Mouse (Mus musculus) stomach, postnatal 0 days (tissue): ENCODE data around the gene Borcs7. TPM values are rescaled to one million over a fixed set of nuclear protein-coding genes. Genes with fewer than 3 reads are reported as not detected.

ENCODE experiments used
- ATAC-seq: fragments of 200-750 bp; cut with Nextera tagmentation; 2 replicates; pipeline ENCODE4 v1.8.0; 2017; ENCODE audit not compliant: low FRiP score, low TSS enrichment
- DNase-seq: peaks from one replicate; pipeline ENCODE4 v3.0.0-alpha.2; 2016; ENCODE audit warnings: low spot score
- H3K27ac ChIP-seq: fragments of 300-500 bp; sonication (generic); replicated peaks from 2 replicates; pipeline ENCODE4 v1.5.1; 2014; ENCODE audit warnings: mild to moderate bottlenecking, control low read depth
- H3K27me3 ChIP-seq: fragments of 300-500 bp; sonication (generic); 2 replicates; pipeline ENCODE4 v1.6.1; 2014; ENCODE audit warnings: low read length; ENCODE audit not compliant: control insufficient read depth, insufficient read depth
- H3K36me3 ChIP-seq: fragments of 300-500 bp; sonication (generic); 2 replicates; pipeline ENCODE4 v1.6.1; 2014; ENCODE audit warnings: low read length, mixed read lengths; ENCODE audit not compliant: control insufficient read depth, insufficient read depth
- H3K4me1 ChIP-seq: fragments of 300-500 bp; sonication (generic); replicated peaks from 2 replicates; pipeline ENCODE4 v1.6.1; 2014; ENCODE audit warnings: antibody characterized with exemption; ENCODE audit not compliant: control insufficient read depth, insufficient read depth
- H3K4me2 ChIP-seq: fragments of 300-500 bp; sonication (generic); replicated peaks from 2 replicates; pipeline ENCODE4 v1.6.1; 2014; ENCODE audit warnings: low read depth, mild to moderate bottlenecking, control low read depth, moderate library complexity
- H3K4me3 ChIP-seq: fragments of 300-500 bp; sonication (generic); 2 replicates; pipeline ENCODE4 v1.5.1; 2014; ENCODE audit warnings: low read depth, low read length, control low read depth
- H3K9ac ChIP-seq: fragments of 300-500 bp; sonication (generic); 2 replicates; pipeline ENCODE4 v1.6.1; 2014; ENCODE audit warnings: mild to moderate bottlenecking, low read length, control low read depth, mixed read lengths
- H3K9me3 ChIP-seq: fragments of 300-500 bp; sonication (generic); 2 replicates; pipeline ENCODE4 v1.6.1; 2016; ENCODE audit warnings: low read length; ENCODE audit not compliant: control insufficient read depth
- CTCF ChIP-seq: IDR thresholded peaks from 2 replicates; pipeline ENCODE4 v1.5.1; 2016; ENCODE audit warnings: antibody characterized with exemption, low read depth, mild to moderate bottlenecking, moderate library complexity
- EP300 ChIP-seq: optimal IDR thresholded peaks from 2 replicates; pipeline ENCODE3; 2016; ENCODE audit warnings: antibody characterized with exemption
- WGBS: fragments of 180-500 bp; shearing (Covaris S2); extraction: QIAGEN DNeasy Blood & Tissue Kit; methylation state at CpG from one replicate; pipeline ENCODE4 v1.1.7; 2014; 5-methylcytosine and 5-hydroxymethylcytosine counted together
- polyA plus RNA-seq: library from polyadenylated mRNA; unstranded; fragments of >200 nt; fragmentation: Nextera tagmentation; extraction: Ambion mirVana; gene quantifications from 2 replicates; pipeline ENCODE4 v1.2.1, GENCODE M21; 2015

The Borcs7 gene
- 15.6 and 17.0 TPM in 2 replicates for polyA plus RNA-seq

DNA sequence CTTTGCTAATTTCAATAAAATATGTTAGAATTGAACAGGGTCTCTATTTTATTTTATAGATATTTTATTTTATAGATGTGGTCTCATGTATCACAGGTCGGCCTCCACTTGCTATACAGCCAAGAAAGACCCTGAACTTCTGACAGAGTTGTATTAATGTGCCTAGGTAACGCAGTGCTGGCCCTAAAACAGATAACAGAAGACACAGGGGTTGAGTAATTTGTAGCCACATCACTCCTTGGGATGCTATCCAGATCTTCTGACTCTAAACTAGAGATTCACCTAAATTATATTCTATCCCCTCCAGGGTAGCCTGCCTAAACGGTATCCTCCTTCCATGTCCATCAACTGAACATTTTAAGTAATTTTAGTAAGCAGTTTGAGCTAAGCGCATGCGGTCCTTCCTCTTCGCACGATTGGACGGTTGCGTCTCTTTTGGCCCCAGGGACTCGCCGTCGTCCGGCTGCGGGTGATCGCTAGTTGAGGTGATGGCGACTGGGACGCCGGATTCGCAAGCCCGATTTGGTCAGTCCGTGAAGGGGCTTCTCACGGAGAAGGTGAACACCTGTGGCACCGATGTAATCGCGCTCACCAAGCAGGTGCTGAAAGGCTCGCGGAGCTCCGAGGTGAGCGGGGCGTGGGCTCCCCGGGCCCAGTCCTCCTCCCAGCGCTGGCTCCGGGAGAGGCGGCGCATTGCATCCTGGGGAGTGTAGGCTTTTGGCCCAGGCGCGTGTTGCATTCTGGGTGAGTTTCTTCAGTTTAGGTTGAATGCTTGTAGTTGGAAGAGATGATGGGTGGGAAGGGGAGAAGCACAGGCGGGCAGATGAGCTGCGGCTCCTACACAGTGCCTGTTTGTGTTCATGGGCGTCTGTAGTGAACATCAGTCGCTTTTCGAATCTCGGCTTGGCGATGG, at the start of gene Borcs7:
TSS of gene Borcs7 (plus strand) at position 447 of the 913 bp plus-strand sequence.
- DNase-seq: peak; percentile 86
- no peaks in the 10 kb centered on the region for H3K9me3 ChIP-seq
- H3K4me1 ChIP-seq: no peaks in the 10 kb centered on the region
- no peaks in the 10 kb centered on the region for H3K36me3 ChIP-seq
- ATAC-seq: peak; percentile 93
- peak within 1 kb of the TSS; percentile 59 for H3K4me2 ChIP-seq
- no peaks in the 10 kb centered on the region for H3K27me3 ChIP-seq
- peak within 1 kb of the TSS; percentile 72 for H3K4me3 ChIP-seq
- WGBS: 3% methylated on average over 44 of the region's 44 CpGs
- H3K9ac ChIP-seq: peak within 1 kb of the TSS; percentile 87
- TF ChIP-seq EP300 (no peak), CTCF (no peak)
- H3K27ac ChIP-seq: peak within 1 kb of the TSS; percentile 78

DNA sequence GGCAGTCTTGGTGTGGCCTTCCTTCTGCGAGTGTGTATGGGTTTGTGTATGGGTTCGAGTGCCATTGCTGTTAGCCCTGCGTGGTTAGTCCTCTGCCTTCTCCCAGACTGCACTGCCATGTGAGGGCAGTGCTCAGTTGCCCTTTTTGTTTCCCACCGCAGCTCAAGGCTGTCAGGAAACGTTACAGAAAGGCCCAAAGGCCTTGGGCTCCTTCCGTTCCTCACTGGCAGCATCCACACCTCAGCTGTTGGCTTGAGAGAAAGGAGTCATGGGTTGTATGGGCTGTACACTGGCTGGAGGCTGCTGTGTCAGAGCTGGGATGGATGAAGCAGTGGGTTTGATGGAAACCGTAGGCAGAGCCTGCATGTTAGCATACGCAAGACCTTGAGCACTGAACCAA, 48.9 kb upstream of the Borcs7 start:
- Histone ChIP-seq H3K4me2 (no peak overlapping the region), H3K36me3 (no peaks in the 10 kb centered on the region; the same call in 1 of the 2 replicates), H3K9ac (no peak overlapping the region), H3K4me1 (peaks cover 31% of the 10 kb centered on the region), H3K9me3 (no peaks in the 10 kb centered on the region), H3K27ac (peak overlapping the region; percentile 94; the same call in 1 of the 2 replicates), H3K4me3 (no peak overlapping the region), H3K27me3 (no peaks in the 10 kb centered on the region)
- DNase-seq: no peak
- TF ChIP-seq EP300 (no peak), CTCF (no peak)
- ATAC-seq: no peak
- WGBS: 76% methylated on average over 8 of the region's 8 CpGs

GRCm38 (mm10) chr19:46641420-46642085, 48.2 kb upstream of the Borcs7 start:
- Histone ChIP-seq H3K36me3 (peaks cover 4% of the 10 kb centered on the region; the same call in 1 of the 2 replicates), H3K27me3 (no peaks in the 10 kb centered on the region), H3K4me1 (peaks cover 31% of the 10 kb centered on the region), H3K4me2 (peak overlapping the region; percentile 44), H3K27ac (peak overlapping the region; percentile 94), H3K4me3 (no peak overlapping the region; the same call in 1 of the 2 replicates), H3K9me3 (no peaks in the 10 kb centered on the region), H3K9ac (peak overlapping the region; percentile 18; the same call in 1 of the 2 replicates)
- WGBS: 24% methylated on average over 19 of the region's 19 CpGs
- DNase-seq (peak; percentile 82), ATAC-seq (peak; percentile 32; the same call in 1 of the 2 replicates)
- TF ChIP-seq EP300 (no peak), CTCF (no peak)

DNA sequence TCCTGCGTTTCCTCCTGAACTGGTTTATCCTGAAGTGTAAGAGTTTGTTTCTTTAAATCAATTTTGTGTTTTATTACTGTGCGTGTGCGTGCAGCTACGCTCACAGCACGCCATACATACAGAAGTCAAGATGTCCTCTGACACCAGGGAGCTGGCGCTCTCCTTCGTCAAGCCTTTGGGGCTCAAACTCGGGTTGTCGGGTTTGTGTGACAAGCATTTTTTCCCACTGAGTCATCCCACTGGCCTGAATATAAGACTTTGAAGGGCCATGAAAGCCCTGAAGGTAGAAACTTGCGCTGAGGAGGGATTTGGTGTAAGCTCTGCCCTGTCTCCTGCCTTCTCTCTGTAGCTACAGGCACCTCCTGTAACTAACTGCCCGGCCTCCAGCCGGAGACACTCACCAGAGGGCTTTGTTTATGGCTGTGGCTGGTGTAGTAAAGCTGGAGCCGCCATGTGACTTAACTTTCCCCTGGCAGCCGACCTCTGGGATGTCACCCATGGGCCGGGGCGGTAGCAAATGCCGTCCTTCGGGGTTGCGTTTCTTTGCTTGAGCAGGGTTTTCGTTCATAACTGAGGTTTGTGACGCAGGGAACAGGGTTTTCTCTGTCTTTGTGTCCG, 47.5 kb upstream of the Borcs7 start:
- peak; percentile 28; the same call in 1 of the 2 replicates for ATAC-seq
- H3K9me3 ChIP-seq: no peaks in the 10 kb centered on the region
- no peak for DNase-seq
- WGBS: 22% methylated on average over 22 of the region's 22 CpGs
- TF ChIP-seq CTCF (peak; percentile 31; the same call in 1 of the 2 replicates), EP300 (peak; percentile 57)
- H3K27me3 ChIP-seq: no peaks in the 10 kb centered on the region
- H3K27ac ChIP-seq: peak overlapping the region; percentile 94
- H3K4me1 ChIP-seq: peaks cover 31% of the 10 kb centered on the region
- peak overlapping the region; percentile 53 for H3K9ac ChIP-seq
- peaks cover 4% of the 10 kb centered on the region; the same call in 1 of the 2 replicates for H3K36me3 ChIP-seq
- peak overlapping the region; percentile 44 for H3K4me2 ChIP-seq
- no peak overlapping the region; the same call in 1 of the 2 replicates for H3K4me3 ChIP-seq

DNA sequence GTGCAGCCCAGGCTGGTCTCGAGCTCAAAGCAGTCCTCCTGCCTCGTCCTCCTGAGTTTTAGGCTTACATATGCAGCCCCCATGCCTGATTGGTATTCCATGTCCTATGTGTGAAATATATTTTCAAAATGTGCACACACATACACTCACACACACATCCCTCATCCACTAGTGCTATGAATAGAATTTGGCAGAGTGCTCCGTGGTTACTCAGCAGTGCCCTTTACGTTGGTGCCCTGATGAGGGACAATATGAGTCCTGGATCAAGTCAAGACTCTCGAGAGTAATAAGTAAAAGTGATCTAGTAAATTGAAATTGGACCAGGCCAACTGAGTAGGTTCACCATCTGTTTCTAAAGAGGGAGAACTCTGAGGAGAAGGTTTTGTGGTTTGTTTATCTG, 46.5 kb upstream of the Borcs7 start:
- Histone ChIP-seq H3K4me1 (peaks cover 31% of the 10 kb centered on the region), H3K27ac (peak overlapping the region; percentile 94), H3K9me3 (no peaks in the 10 kb centered on the region), H3K4me2 (no peak overlapping the region), H3K9ac (peak overlapping the region; percentile 18; the same call in 1 of the 2 replicates), H3K4me3 (no peak overlapping the region), H3K27me3 (no peaks in the 10 kb centered on the region), H3K36me3 (peaks cover 4% of the 10 kb centered on the region; the same call in 1 of the 2 replicates)
- ATAC-seq: no peak
- TF ChIP-seq CTCF: no peak
- no peak for TF ChIP-seq EP300
- WGBS: 68% methylated on average over 5 of the region's 5 CpGs
- no peak for DNase-seq
